Mouse (Mus musculus): ENCODE results near the gene Ftl1. TPM values are rescaled to one million over a fixed set of nuclear protein-coding genes. Genes with fewer than 3 reads are reported as not detected.
"Not testable (repeated sequence)": the region's sequence is repeated elsewhere in the genome, so short reads cannot be mapped to it uniquely, and the experiment has no call there.

Ftl1 gene
- polyA plus RNA-seq (2014; fragmentation: Nextera tagmentation; extraction: Ambion mirVana), result 3,941 and 4,356 TPM in 2 replicates

DNA sequence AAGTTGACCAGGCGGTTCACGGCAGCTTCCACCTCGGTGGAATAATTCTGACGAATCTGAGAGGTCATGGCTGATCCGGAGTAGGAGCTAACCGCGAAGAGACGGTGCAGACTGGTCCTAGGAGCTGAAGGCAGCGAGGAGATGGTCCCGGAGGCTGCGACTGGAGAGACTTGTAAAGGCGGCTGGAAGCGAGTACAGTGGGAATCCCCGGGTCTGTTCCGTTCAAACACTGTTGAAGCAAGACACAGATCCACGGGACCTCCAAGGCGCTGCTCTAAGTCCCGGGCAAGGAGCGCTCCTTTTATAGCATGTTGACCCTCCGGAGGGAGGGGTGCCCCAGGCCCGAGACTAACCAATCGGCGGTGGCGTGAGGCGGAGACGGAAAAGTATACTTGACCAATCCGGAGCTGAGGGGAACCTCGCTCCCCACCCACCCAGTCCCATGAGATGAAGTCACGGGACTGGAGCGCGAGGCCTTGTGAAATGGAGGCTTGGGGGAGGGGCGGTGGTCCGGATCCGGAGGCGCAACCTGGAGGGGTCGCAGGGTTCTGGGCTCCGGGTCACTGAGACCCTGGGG is at the start of gene Ftl1:
Ftl1 (minus strand) TSS at position 321 of the 577 bp plus-strand sequence.
- peak; percentile 97 for ATAC-seq (ENCODE audit: low FRiP score, low TSS enrichment)
- Histone ChIP-seq H3K4me2 (replicated peaks; ENCODE audit: low read depth, low read length) (peak within 1 kb of the TSS; percentile 89), H3K27ac (ENCODE audit: low read depth, low read length) (peak within 1 kb of the TSS; percentile 88), H3K9ac (ENCODE audit: low read depth, low read length) (peak within 1 kb of the TSS; percentile 83), H3K4me1 (ENCODE audit: control insufficient read depth, insufficient read depth, low read length) (peaks cover 27% of the 10 kb centered on the region), H3K36me3 (ENCODE audit: control insufficient read depth, insufficient read depth, low read length) (peaks cover 45% of the 10 kb centered on the region), H3K4me3 (ENCODE audit: low read length) (peak within 1 kb of the TSS; percentile 76)
- not testable (repeated sequence) for H3K27me3 ChIP-seq (ENCODE audit: control insufficient read depth, insufficient read depth, low read length); H3K9me3 ChIP-seq (ENCODE audit: control insufficient read depth, low read length)
- WGBS, result under 1% methylated on average over 27 of the region's 37 CpGs

DNA sequence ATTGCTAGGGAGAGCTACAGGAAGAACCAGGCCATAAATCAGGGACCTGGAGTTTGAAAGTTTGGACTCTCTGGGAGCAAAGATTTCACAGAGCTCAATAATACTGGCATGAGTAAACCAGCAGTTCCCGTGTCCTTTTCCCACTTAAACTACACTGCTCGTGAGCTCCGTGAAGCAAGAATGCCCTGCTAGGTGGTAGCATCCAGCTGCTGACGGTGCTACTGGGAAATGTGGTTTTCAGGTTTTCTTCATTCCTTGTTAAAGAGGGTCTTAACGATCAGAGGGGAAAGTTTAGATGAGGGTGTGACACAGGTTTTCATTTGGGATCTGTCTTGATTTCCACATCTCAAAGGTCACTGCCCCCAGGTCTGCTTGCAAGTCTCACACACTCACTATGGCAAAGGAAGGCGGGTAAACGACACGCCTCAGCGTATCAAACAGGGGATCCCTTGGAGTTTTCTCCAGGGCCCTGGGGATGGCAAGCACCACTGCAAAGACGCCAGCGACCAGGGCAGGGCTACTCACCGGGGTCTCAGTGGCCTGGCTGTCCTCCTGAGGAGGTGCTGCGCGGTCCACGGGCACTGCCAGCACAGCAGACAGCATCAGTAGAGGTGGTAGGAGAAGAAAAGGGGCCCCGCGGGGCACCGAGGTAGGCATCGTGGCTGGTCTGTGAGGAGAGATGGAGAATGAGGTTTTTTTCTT is 49.6 kb upstream of the Ftl1 start:
- ATAC-seq (ENCODE audit: low FRiP score, low TSS enrichment), result peak; percentile 15; the same call in 1 of the 2 replicates
- Histone ChIP-seq H3K4me3 (ENCODE audit: low read length) (peak overlapping the region; percentile 62), H3K27ac (ENCODE audit: low read depth, low read length) (peak overlapping the region; percentile 92; the same call in 1 of the 2 replicates), H3K36me3 (ENCODE audit: control insufficient read depth, insufficient read depth, low read length) (peaks cover 18% of the 10 kb centered on the region), H3K27me3 (ENCODE audit: control insufficient read depth, insufficient read depth, low read length) (no peaks in the 10 kb centered on the region), H3K4me1 (ENCODE audit: control insufficient read depth, insufficient read depth, low read length) (peaks cover 17% of the 10 kb centered on the region), H3K4me2 (replicated peaks; ENCODE audit: low read depth, low read length) (peak overlapping the region; percentile 91), H3K9ac (ENCODE audit: low read depth, low read length) (peak overlapping the region; percentile 75), H3K9me3 (ENCODE audit: control insufficient read depth, low read length) (no peaks in the 10 kb centered on the region)
- WGBS, result 16% methylated on average over 19 of the region's 19 CpGs

DNA sequence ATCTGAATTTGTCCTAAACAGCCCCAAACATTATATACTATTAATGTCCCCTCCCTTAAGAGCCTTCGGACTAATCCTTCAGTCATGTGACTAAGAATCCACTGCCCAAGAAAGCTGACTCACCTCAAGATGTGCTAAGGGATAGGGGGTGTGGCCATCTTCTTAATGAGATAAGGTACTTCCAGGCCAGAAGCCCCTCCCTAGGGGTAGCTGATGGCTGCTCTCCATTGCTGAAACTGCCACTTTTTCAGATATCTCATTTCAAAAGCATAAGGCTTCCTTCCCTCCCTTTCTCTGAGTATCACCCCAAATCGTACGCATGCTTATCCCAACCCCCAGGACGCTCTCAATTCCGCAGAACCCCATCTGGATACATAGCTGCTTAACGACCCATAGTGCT is 48.9 kb upstream of the Ftl1 start:
- Histone ChIP-seq H3K9ac (ENCODE audit: low read depth, low read length) (peak overlapping the region; percentile 29; the same call in 1 of the 2 replicates), H3K4me2 (replicated peaks; ENCODE audit: low read depth, low read length) (peak overlapping the region; percentile 91), H3K4me3 (ENCODE audit: low read length) (peak overlapping the region; percentile 62; the same call in 1 of the 2 replicates), H3K9me3 (ENCODE audit: control insufficient read depth, low read length) (no peaks in the 10 kb centered on the region), H3K27ac (ENCODE audit: low read depth, low read length) (no peak overlapping the region; the same call in 1 of the 2 replicates), H3K27me3 (ENCODE audit: control insufficient read depth, insufficient read depth, low read length) (no peaks in the 10 kb centered on the region), H3K36me3 (ENCODE audit: control insufficient read depth, insufficient read depth, low read length) (peaks cover 22% of the 10 kb centered on the region), H3K4me1 (ENCODE audit: control insufficient read depth, insufficient read depth, low read length) (peaks cover 17% of the 10 kb centered on the region)
- WGBS, result 46% methylated on average over 6 of the region's 6 CpGs
- no peak for ATAC-seq (ENCODE audit: low FRiP score, low TSS enrichment)

DNA sequence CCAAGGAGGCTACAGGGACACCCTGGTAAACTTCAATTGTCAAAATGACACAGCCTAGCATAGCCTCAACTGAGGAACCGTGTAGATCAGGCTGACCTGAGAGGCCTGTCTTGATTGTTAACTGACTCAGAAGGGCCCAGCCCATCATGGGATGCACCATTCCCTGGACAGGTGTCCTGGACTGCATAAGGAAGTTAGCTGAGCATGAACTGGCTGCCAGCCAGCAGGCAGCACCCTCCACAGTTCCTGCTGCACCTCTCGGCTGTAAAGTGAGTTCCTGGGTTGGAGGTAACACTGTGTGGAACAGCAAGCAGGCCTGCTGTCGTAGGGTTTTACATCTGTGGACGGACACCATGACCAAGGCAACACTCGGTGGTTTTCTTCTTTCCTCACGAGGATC is 47.9 kb upstream of the Ftl1 start:
- Histone ChIP-seq H3K36me3 (ENCODE audit: control insufficient read depth, insufficient read depth, low read length) (peaks cover 26% of the 10 kb centered on the region), H3K27ac (ENCODE audit: low read depth, low read length) (no peak overlapping the region), H3K9me3 (ENCODE audit: control insufficient read depth, low read length) (no peaks in the 10 kb centered on the region), H3K9ac (ENCODE audit: low read depth, low read length) (no peak overlapping the region), H3K4me2 (replicated peaks; ENCODE audit: low read depth, low read length) (no peak overlapping the region), H3K4me3 (ENCODE audit: low read length) (no peak overlapping the region), H3K4me1 (ENCODE audit: control insufficient read depth, insufficient read depth, low read length) (peaks cover 17% of the 10 kb centered on the region), H3K27me3 (ENCODE audit: control insufficient read depth, insufficient read depth, low read length) (no peaks in the 10 kb centered on the region)
- WGBS, result 88% methylated on average over 6 of the region's 6 CpGs
- ATAC-seq (ENCODE audit: low FRiP score, low TSS enrichment), result no peak

DNA sequence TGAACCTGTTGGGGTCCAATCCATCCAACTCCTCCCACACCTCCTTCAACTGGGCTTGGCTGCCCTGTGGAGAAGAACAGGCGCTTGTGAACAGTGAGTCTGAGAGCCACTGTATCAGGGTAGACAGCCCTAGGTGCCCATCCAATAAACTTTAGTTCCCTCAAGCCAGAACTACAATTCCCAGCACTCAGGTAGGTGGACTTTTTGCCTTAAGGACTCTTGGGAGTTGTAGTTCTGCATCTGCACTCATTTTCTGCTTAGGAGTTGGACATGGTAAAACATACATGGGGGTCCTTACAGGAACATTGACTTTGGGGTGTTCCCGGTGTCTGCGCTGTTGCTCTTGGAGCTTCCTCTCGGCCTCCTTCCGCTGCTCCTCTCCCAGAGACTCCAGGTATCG is 38.7 kb upstream of the Ftl1 start:
- Histone ChIP-seq H3K9me3 (ENCODE audit: control insufficient read depth, low read length) (no peaks in the 10 kb centered on the region), H3K27ac (ENCODE audit: low read depth, low read length) (no peak overlapping the region), H3K4me2 (replicated peaks; ENCODE audit: low read depth, low read length) (no peak overlapping the region), H3K4me1 (ENCODE audit: control insufficient read depth, insufficient read depth, low read length) (no peaks in the 10 kb centered on the region), H3K4me3 (ENCODE audit: low read length) (no peak overlapping the region), H3K36me3 (ENCODE audit: control insufficient read depth, insufficient read depth, low read length) (peaks cover 90% of the 10 kb centered on the region), H3K9ac (ENCODE audit: low read depth, low read length) (no peak overlapping the region), H3K27me3 (ENCODE audit: control insufficient read depth, insufficient read depth, low read length) (no peaks in the 10 kb centered on the region)
- no peak for ATAC-seq (ENCODE audit: low FRiP score, low TSS enrichment)
- WGBS, result 93% methylated on average over 6 of the region's 6 CpGs

DNA sequence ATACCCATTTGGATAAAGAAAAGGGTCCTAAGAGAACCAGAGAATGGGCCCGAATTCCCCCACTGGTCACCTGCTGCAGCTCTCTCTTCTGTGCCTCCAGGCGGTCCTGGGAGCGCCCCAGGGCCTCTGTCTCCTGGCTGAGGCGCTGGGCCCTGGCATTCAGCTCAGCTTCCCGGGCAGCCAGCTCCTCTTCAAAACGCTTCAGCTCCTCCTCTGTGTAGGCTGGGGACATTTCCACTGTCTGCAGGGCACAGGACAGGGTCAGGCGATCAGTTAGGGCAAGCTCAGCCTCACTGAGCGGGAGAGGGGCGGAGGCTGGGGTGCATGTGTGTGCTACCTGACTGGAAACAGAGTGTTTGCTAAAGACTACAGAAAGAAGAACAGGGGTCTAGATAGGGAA is 34.9 kb upstream of the Ftl1 start:
- H3K9ac ChIP-seq (ENCODE audit: low read depth, low read length), result no peak overlapping the region
- 0 out of 2 replicates have a peak, but pooled peaks cover 9% of the 10 kb centered on the region for H3K4me1 ChIP-seq (ENCODE audit: control insufficient read depth, insufficient read depth, low read length)
- no peak overlapping the region for H3K27ac ChIP-seq (ENCODE audit: low read depth, low read length)
- H3K4me3 ChIP-seq (ENCODE audit: low read length), result no peak overlapping the region
- H3K36me3 ChIP-seq (ENCODE audit: control insufficient read depth, insufficient read depth, low read length), result peaks cover 74% of the 10 kb centered on the region
- 86% methylated on average over 9 of the region's 9 CpGs for WGBS
- H3K4me2 ChIP-seq (replicated peaks; ENCODE audit: low read depth, low read length), result no peak overlapping the region
- H3K9me3 ChIP-seq (ENCODE audit: control insufficient read depth, low read length), result no peaks in the 10 kb centered on the region
- no peak for ATAC-seq (ENCODE audit: low FRiP score, low TSS enrichment)
- no peaks in the 10 kb centered on the region for H3K27me3 ChIP-seq (ENCODE audit: control insufficient read depth, insufficient read depth, low read length)

DNA sequence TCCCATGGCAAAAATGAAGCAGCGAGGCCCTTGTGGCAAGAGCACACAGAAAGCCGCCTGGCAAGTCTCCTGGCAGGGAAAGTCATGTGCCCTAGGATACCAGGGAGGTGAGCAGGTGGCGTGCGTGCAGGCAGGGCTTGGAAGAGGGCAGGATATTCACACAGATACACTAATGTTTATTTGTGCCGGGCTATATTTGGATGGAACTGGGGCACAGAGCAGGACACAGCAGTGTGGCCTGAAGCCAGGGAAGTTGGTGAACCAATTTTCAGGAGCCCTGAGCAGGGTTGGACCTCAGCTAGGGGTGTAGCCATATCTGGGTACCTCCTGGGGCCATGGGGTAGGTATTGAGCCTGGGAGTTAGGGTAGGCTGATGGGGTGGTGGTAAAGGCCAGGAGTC is 33.3 kb upstream of the Ftl1 start:
- H3K36me3 ChIP-seq (ENCODE audit: control insufficient read depth, insufficient read depth, low read length), result peaks cover 58% of the 10 kb centered on the region
- no peak overlapping the region for H3K4me3 ChIP-seq (ENCODE audit: low read length)
- 0 out of 2 replicates have a peak, but pooled peaks cover 17% of the 10 kb centered on the region for H3K4me1 ChIP-seq (ENCODE audit: control insufficient read depth, insufficient read depth, low read length)
- H3K27ac ChIP-seq (ENCODE audit: low read depth, low read length), result no peak overlapping the region
- H3K27me3 ChIP-seq (ENCODE audit: control insufficient read depth, insufficient read depth, low read length), result no peaks in the 10 kb centered on the region
- 95% methylated on average over 5 of the region's 5 CpGs for WGBS
- no peak for ATAC-seq (ENCODE audit: low FRiP score, low TSS enrichment)
- no peak overlapping the region for H3K4me2 ChIP-seq (replicated peaks; ENCODE audit: low read depth, low read length)
- H3K9ac ChIP-seq (ENCODE audit: low read depth, low read length), result no peak overlapping the region
- no peaks in the 10 kb centered on the region for H3K9me3 ChIP-seq (ENCODE audit: control insufficient read depth, low read length)

DNA sequence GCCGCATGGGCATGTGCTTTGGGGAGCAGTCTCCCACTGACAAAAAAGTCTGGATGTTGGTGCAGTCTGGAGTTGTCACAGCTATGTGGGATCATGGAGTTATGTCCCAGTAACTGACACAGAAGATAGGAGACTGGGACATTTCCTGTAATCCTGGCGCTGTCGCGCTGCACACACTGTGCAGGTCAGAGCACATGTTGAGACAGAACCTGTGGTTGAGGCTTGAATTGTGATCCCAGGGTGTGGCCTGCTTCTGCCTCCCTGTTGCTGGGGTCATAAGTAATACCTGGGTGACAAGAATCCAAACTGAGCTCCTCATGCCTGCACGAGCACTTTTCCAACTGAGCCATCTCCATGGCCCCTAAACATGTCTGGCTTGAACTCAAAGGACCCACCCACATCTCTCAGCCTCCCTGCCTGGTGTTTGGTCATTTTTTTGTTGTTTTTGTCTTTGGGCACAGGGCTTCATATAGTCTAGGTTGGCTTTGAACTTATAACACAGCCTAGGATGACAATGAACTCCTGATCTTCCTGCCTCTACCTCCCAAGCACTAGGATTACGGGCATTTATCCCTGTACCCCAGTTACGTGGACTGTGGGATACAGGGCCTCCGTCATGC is 32.7 kb upstream of the Ftl1 start:
- H3K9me3 ChIP-seq (ENCODE audit: control insufficient read depth, low read length), result no peaks in the 10 kb centered on the region
- H3K4me2 ChIP-seq (replicated peaks; ENCODE audit: low read depth, low read length), result no peak overlapping the region
- ATAC-seq (ENCODE audit: low FRiP score, low TSS enrichment), result no peak
- H3K9ac ChIP-seq (ENCODE audit: low read depth, low read length), result no peak overlapping the region
- H3K36me3 ChIP-seq (ENCODE audit: control insufficient read depth, insufficient read depth, low read length), result peaks cover 52% of the 10 kb centered on the region
- WGBS, result 96% methylated on average over 8 of the region's 8 CpGs
- no peak overlapping the region for H3K27ac ChIP-seq (ENCODE audit: low read depth, low read length)
- H3K4me3 ChIP-seq (ENCODE audit: low read length), result no peak overlapping the region
- H3K4me1 ChIP-seq (ENCODE audit: control insufficient read depth, insufficient read depth, low read length), result 0 out of 2 replicates have a peak, but pooled peaks cover 17% of the 10 kb centered on the region
- no peaks in the 10 kb centered on the region for H3K27me3 ChIP-seq (ENCODE audit: control insufficient read depth, insufficient read depth, low read length)

DNA sequence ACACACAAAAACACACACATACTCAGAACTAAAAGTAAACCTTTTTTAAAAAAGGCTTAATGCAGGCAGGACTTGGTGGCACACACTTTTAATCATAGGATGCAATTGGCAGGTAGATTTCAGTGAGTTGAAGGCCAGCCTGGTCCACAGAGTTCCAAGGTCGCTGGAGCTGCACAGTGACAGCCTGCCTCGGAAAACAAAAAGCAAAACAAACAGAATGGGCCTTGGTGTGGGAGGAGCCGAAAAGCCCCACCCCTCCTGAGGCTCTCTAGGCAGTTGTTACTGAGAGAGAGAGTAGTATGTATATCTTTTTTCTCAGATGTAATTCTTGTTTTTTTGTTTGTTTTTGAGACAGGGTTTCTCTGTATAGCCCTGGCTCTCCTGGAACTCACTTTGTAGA is 31.6 kb upstream of the Ftl1 start:
- Histone ChIP-seq H3K27ac (ENCODE audit: low read depth, low read length) (no peak overlapping the region), H3K9me3 (ENCODE audit: control insufficient read depth, low read length) (no peaks in the 10 kb centered on the region), H3K4me2 (replicated peaks; ENCODE audit: low read depth, low read length) (no peak overlapping the region), H3K9ac (ENCODE audit: low read depth, low read length) (no peak overlapping the region), H3K27me3 (ENCODE audit: control insufficient read depth, insufficient read depth, low read length) (no peaks in the 10 kb centered on the region), H3K36me3 (ENCODE audit: control insufficient read depth, insufficient read depth, low read length) (peaks cover 42% of the 10 kb centered on the region), H3K4me1 (ENCODE audit: control insufficient read depth, insufficient read depth, low read length) (0 out of 2 replicates have a peak, but pooled peaks cover 17% of the 10 kb centered on the region), H3K4me3 (ENCODE audit: low read length) (no peak overlapping the region)
- 10% methylated on average over 3 of the region's 3 CpGs for WGBS
- no peak for ATAC-seq (ENCODE audit: low FRiP score, low TSS enrichment)
